Mouse (Mus musculus) B cell, adult 2 months (primary cell): ENCODE measurements around the gene Gm8773.
A peak's percentile ranks its signal among the peaks of the same experiment; 100 is the strongest.

Experiments
- DNase-seq, 2 experiments: peaks; one replicate each; pipeline ENCODE4 v3.0.0; 2022

The Gm8773 gene

DNA sequence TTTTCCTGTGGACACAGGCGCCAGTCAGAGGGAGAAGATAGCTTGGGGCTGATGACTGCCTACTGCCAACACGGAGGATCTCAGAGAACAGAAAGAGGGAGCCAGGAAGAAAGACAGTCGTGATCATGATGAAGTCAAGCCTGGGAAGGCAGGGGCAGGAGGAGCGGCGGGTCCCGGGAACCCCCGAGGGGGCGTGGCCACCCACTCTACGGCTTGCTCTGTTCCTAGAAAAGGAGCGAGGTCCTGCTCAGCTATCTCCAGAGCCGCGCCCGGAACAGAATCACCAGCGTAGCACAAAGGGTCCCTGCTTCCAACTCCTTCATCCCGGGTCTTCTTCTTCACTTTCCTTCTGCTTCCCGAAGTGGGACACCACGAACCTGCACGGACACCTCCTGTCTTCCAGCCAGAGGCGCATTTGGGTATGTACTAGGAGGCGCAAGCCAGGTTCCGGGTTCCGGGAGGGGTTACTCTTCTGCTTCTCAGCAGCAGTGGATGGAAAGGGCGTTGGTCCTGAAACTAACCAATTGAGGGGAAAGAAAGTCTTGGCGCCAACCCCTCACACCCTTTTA, at the start of gene Gm8773:
TSS of gene Gm8773 (plus strand) at position 51 of the 569 bp plus-strand sequence.
- DNase-seq: no peak

DNA sequence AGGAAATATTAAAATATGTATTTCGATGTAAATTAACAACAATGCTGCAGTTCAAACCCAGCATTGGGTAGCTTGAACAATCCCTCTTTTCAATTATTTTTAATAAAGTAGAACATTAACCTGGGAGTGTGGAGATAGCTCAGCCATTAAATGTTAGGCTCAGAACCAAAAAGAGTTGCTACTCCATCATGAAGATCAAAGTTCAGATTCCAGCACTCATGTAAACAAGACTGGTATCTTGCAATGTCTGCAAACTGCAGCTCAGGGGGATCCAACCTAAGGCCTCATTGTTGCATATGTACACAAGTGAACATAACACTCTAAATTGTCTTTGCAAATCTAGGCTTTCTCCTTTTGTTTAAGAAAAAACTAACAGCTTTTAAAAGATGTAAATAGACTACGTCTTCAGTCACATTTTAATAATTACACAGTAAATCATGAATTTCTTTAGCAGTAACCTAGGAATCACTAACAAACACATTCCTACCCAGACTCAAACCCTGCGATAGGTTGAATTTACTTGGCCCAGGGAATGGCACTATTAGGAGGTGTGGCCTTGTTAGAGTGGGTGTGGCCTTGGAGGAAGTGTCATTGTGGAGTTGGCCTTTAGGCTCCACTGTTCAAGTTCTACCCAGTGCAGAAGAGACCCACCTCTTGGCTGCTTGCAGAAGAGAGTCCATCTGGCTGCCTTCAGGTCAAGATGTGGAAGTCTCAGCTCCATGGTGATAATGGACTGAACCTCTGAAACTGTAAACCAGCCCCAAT, 39.8 kb upstream of the Gm8773 start:
- DNase-seq: no peak

DNA sequence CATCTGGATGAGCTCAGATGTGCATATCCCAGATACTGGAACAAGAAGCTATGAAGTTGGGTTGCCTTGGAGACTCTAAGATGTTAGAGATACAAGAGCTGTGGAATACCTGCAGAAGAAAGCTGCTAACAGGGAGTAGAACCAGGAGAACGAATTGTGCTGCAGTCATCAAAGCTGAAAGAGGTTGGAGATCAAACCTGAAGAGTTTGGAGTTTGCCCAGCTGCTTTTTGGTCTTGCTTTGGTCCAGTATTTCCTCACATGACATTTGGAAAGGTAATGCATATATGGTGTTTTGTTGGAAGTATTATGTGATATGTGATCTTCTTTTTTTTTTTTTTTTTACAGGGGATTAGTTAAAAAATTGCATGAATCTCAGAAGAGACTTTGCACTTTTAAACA, 37.5 kb upstream of the Gm8773 start:
- no peak for DNase-seq

DNA sequence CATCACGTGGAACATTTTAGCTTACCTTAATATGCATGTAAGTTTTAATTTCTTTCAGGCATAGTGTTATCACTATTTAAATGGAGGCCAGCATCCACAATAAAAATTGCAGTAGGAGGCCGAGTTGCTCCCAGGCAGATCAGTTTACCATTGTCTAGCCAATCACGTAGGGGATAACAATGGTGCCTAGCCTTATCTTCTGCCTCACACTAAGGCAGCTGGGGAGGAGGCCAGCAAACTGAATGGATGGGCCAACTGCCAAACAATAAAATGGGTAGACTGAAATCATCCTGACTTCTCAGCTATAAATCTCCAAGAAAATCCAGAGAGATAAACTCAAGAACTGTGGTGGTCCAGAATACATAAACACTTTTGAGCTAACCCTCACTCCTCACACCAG, 33.8 kb upstream of the Gm8773 start:
- no peak for DNase-seq

DNA sequence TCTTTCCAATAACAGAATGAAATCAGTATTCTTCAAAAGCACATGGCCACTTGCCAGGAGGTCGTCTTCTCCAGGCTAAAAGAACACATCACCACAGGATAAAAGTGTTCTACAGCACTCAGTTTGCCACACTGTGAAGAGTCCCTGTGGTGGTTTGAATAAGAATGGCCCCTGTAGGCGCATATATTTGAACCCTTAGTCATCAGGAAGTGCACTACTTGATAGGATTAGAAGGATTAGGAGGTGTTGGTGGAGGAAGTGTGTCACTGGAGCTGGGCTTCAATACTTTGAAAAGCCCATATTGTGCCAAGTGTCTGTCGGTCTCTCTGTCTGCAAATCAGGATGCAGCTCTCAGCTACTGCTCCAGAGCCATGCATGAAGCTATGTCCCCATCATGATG, 33.2 kb upstream of the Gm8773 start:
- no peak for DNase-seq

DNA sequence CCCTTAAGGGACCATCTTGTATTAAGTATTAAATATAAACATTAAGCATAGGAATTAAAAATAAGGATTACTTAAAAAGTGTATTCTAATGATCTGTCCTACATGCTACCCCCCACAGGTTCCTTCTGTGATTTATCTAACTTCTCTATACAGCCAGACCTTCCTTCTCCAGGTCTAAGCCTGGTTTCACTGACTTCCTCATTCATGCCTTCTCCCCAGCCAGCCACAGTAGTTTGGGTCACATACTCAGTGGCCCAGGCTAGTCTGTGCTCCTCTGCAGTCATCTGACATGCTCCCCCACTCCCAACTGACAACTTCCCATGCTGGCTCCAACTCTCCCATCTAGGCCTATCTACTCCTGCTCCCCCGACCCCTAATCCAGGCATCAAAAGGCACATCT, 22.5 kb upstream of the Gm8773 start:
- DNase-seq: no peak

DNA sequence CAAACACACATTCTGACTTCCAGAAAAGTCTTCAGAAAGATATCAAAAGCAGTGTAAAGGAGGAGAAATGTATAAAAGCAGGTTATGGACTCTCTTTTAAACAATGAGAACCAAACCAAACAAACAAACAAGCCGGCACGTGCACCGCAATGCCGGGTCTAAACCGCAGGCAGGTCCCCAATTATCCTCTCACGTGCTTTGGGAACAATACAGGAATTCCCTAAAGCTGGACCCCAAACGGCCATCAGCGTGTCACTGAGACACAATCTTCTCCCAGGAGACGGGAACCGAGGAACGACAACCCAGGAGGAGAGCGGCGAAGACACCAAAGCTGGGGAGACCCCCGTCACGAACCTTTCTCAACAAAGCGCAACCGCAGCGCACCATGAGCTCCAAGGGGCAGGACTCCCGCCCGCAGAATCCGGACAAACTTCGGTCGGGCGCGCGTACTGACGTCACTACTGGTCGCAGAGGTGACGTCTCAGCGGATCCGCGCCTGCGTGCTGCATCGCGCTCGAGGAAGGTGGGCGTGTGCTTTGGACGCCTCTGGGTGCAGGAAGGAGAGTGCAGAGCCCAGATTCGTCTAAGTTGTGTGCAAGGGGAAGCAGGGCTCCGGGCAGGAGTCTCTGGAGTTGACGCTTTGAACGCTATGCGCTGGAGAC, 14.4 kb upstream of the Gm8773 start, which contains the start of gene Gtpbp10:
TSS of gene Gtpbp10 (minus strand) at position 460 of the 662 bp plus-strand sequence.
- peak; percentile 96 for DNase-seq

DNA sequence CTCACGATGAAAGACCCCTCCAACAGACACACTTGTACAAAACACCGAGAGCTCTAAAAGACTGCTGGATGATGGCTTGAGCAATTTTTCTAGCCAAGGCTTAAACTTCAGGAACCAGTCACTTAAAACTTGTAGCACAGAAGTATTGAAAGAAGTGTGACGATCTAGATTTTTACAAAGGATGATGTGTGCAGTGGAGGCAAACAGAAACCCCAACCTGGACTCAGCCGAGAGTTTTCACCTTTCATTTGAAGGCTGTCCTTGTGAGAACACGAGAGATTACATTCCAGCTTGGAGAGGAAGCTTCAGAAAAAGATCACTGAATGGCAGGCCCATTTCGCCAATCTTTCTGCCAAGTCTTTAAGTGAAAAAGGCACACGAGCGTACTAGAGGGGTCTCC, 13.8 kb upstream of the Gm8773 start:
- no peak for DNase-seq

DNA sequence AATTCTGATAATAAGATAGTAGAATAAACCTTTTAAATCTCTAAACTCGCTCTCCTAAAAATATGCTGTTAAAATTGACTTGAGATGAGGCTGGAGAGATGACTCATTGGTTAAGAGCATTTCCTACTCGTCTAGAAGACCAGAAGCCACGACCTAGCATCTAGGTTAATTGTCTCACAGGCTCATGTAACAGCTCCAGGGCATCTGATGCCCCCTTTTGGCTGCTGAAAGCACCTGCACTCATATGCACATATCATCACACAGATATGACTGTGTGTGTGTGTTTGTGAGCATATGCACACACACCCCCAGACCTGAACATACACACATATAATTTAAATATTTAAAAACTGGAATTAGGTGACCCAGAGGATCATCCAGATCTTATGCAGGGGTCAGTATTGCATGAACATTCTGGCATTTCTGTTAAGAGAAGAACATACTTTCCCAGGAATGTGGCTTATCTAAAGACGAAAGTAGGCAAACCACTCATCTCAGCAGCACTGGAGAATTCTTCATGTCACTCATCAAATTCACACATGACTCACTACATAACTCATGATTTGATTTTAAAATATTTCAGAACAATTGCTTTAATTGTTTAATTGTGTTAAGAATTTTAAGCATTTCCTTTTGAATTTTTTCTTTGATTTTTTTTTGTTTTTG, 12.4 kb upstream of the Gm8773 start:
- no peak for DNase-seq

DNA sequence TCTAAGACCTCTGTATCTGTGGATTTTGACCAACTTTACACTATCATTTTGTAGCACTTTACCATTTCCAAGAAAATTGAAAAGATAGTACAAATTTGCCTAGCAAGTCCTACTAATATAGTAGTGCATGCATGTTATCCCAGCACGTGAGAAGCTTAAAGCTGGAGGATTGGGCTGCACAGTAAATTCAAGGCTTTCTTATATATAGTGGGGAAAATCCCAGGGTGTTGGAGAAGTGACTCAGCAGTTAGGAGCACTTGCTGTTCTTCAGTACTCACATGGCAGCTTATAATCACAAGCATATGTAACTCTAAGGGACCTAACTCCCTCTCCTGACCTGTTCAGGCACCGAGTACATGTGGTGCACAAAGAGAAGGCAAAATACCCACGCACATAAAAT, 11.2 kb upstream of the Gm8773 start:
- DNase-seq: no peak

DNA sequence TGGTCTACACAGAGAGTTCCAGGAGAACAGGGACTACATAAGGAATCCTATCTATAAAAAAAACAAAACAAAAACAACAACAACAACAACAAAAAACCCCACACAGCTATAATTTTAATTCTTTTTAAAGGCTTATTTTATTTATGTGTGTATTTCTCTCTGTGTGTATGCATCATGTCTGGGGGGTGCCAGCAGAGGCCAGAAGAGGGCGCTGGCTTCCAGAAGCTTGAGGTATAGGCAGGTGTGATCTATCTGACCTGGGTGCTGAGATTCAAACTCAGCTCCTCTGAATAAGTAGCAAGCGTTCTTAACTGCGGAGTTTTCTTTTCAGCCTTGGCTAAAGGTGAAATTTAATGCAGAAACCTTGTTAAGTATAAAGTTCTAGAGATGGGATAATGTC, 14.1 kb downstream of the Gm8773 start:
- DNase-seq: no peak

DNA sequence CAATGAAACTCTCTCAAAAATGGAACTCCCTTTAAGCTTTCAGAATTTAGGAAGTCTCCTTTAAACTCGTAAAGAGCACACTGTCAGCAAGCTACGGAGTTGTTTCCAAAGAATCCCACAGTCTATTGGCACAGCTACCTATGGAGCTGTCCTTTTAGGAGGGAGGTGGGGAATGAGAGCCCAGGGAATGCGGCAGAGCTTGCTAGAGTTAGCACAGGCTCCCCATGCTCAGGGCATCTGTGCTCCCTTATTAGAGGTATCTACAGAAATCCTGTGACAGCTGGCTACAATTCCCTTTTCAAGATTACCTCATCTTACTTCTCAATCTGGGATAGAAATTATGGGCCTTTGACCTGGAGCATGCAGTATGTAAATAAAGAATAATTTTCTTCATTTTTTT, 36.9 kb downstream of the Gm8773 start:
- DNase-seq: no peak

DNA sequence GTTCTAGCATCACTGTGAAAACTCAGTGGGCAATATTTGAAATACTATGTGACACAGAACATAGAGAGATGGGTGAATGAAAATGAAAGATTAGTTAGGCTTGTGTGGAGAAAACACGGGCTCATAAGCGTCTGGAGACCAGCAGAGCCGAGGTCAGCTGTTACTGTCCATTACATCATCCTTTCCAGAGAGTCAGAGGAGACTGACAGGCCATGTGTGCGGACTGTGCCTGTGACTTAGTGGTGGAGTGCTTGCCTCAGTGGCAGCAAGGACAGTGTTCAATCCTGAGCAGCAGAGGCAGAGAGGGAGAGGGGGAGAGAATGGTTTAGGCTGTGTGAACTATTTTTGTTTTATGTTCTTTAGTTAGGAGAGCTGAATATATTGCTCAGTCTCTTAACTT, 44.7 kb downstream of the Gm8773 start:
- no peak for DNase-seq

DNA sequence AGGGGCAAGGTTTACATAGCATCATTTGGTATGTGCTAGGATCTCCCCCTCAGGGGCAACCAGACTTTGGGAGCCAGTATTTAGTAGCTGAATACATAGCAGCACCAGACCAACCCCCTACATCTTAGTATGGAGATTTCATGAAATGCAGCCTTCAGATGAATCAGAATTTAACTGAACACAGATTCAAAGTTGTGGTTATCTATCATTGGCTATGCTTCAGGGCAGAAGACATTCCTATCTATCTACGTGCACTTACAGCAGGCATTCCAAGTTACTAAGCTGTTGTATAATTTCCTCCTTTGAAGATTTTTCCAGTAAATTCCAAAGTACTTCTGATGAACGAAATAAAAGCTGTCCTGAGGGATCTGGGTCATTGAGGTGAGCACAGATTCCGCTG, 51.9 kb downstream of the Gm8773 start:
- DNase-seq: no peak
